Mouse (Mus musculus): ENCODE data around the gene Spop. TPM values are rescaled to one million over a fixed set of nuclear protein-coding genes. Genes with fewer than 3 reads are reported as not detected.

Spop gene
- polyA plus RNA-seq, 1 experiment from 2014 or later, result 233 TPM

- WGBS, result 84% methylated on average over 5 of the region's 5 CpGs
Observed at GRCm38 (mm10) chr11:95379552-95379951, 34.3 kb upstream of the Spop start.

GRCm38 (mm10) chr11:95380711-95381110 lies 33.2 kb upstream of the Spop start:
- Histone ChIP-seq H3K36me3 (no peaks in the 10 kb centered on the region; the same call in none of the 2 replicates), H3K9me3 (replicated peaks) (no peaks in the 10 kb centered on the region), H3K27me3 (replicated peaks) (no peaks in the 10 kb centered on the region), H3K4me3 (replicated peaks) (no peak overlapping the region), H3K4me2 (no peak overlapping the region), H3K9ac (replicated peaks) (no peak overlapping the region), H3K4me1 (peaks cover 8% of the 10 kb centered on the region), H3K27ac (replicated peaks) (no peak overlapping the region)
- 95% methylated on average over 7 of the region's 7 CpGs for WGBS
- no peak for ATAC-seq (ENCODE audit: low FRiP score)

More at GRCm38 (mm10) chr11:95379552-95379951, 34.3 kb upstream of the Spop start:
- no peak overlapping the region for H3K4me3 ChIP-seq (replicated peaks)
- no peak for ATAC-seq (ENCODE audit: low FRiP score)
- no peak overlapping the region for H3K9ac ChIP-seq (replicated peaks)
- peaks cover 3% of the 10 kb centered on the region; the same call in 1 of the 2 replicates for H3K4me1 ChIP-seq
- H3K27me3 ChIP-seq (replicated peaks), result no peaks in the 10 kb centered on the region
- H3K4me2 ChIP-seq, result no peak overlapping the region
- no peak overlapping the region for H3K27ac ChIP-seq (replicated peaks)
- H3K9me3 ChIP-seq (replicated peaks), result no peaks in the 10 kb centered on the region
- no peaks in the 10 kb centered on the region; the same call in none of the 2 replicates for H3K36me3 ChIP-seq

GRCm38 (mm10) chr11:95381146-95381545 lies 32.7 kb upstream of the Spop start:
- WGBS, result 86% methylated on average over 1 of the region's 1 CpGs
- H3K9ac ChIP-seq (replicated peaks), result no peak overlapping the region
- H3K27ac ChIP-seq (replicated peaks), result no peak overlapping the region
- no peak overlapping the region for H3K4me2 ChIP-seq
- H3K9me3 ChIP-seq (replicated peaks), result no peaks in the 10 kb centered on the region
- no peaks in the 10 kb centered on the region for H3K27me3 ChIP-seq (replicated peaks)
- H3K4me1 ChIP-seq, result peaks cover 12% of the 10 kb centered on the region
- no peaks in the 10 kb centered on the region; the same call in none of the 2 replicates for H3K36me3 ChIP-seq
- no peak for ATAC-seq (ENCODE audit: low FRiP score)
- H3K4me3 ChIP-seq (replicated peaks), result no peak overlapping the region

GRCm38 (mm10) chr11:95383331-95383986 lies 30.4 kb upstream of the Spop start:
- Histone ChIP-seq H3K9me3 (replicated peaks) (no peaks in the 10 kb centered on the region), H3K4me3 (replicated peaks) (no peak overlapping the region), H3K4me2 (no peak overlapping the region), H3K4me1 (peaks cover 21% of the 10 kb centered on the region), H3K27ac (replicated peaks) (no peak overlapping the region), H3K9ac (replicated peaks) (no peak overlapping the region), H3K27me3 (replicated peaks) (no peaks in the 10 kb centered on the region), H3K36me3 (peaks cover 18% of the 10 kb centered on the region)
- no peak for ATAC-seq (ENCODE audit: low FRiP score)
- WGBS, result 95% methylated on average over 5 of the region's 5 CpGs

GRCm38 (mm10) chr11:95384004-95384318 lies 29.9 kb upstream of the Spop start:
- H3K4me3 ChIP-seq (replicated peaks), result peak overlapping the region; percentile 95
- WGBS, result 43% methylated on average over 9 of the region's 9 CpGs
- no peaks in the 10 kb centered on the region for H3K27me3 ChIP-seq (replicated peaks)
- peak overlapping the region; percentile 61; the same call in 1 of the 2 replicates for H3K27ac ChIP-seq (replicated peaks)
- peak overlapping the region; percentile 54 for H3K4me2 ChIP-seq
- no peak for ATAC-seq (ENCODE audit: low FRiP score)
- peaks cover 23% of the 10 kb centered on the region for H3K36me3 ChIP-seq
- 0 out of 2 replicates have a peak overlapping the region, but pooled peaks have one; percentile 20 for H3K9ac ChIP-seq (replicated peaks)
- no peaks in the 10 kb centered on the region for H3K9me3 ChIP-seq (replicated peaks)
- peaks cover 21% of the 10 kb centered on the region for H3K4me1 ChIP-seq

GRCm38 (mm10) chr11:95384319-95384972 lies 29.4 kb upstream of the Spop start, which contains the start of gene Slc35b1:
TSS of gene Slc35b1 (plus strand) at chr11:95384692.
- peak within 1 kb of the TSS; percentile 93 for H3K27ac ChIP-seq (replicated peaks)
- H3K27me3 ChIP-seq (replicated peaks), result no peaks in the 10 kb centered on the region
- WGBS, result 0% methylated on average over 42 of the region's 42 CpGs
- H3K9ac ChIP-seq (replicated peaks), result peak within 1 kb of the TSS; percentile 97
- peak; percentile 95 for ATAC-seq (ENCODE audit: low FRiP score)
- H3K36me3 ChIP-seq, result peaks cover 28% of the 10 kb centered on the region
- peaks cover 21% of the 10 kb centered on the region for H3K4me1 ChIP-seq
- H3K4me2 ChIP-seq, result peak within 1 kb of the TSS; percentile 66
- no peaks in the 10 kb centered on the region for H3K9me3 ChIP-seq (replicated peaks)
- peak within 1 kb of the TSS; percentile 95 for H3K4me3 ChIP-seq (replicated peaks)

GRCm38 (mm10) chr11:95384973-95385320 lies 28.9 kb upstream of the Spop start:
- Histone ChIP-seq H3K36me3 (peaks cover 33% of the 10 kb centered on the region), H3K9ac (replicated peaks) (peak overlapping the region; percentile 97), H3K4me2 (peak overlapping the region; percentile 66), H3K27ac (replicated peaks) (peak overlapping the region; percentile 93), H3K27me3 (replicated peaks) (no peaks in the 10 kb centered on the region), H3K4me3 (replicated peaks) (peak overlapping the region; percentile 95), H3K4me1 (peaks cover 21% of the 10 kb centered on the region), H3K9me3 (replicated peaks) (no peaks in the 10 kb centered on the region)
- peak; percentile 39; the same call in 1 of the 2 replicates for ATAC-seq (ENCODE audit: low FRiP score)
- WGBS, result under 1% methylated on average over 14 of the region's 14 CpGs

GRCm38 (mm10) chr11:95387354-95387753 lies 26.5 kb upstream of the Spop start:
- H3K9me3 ChIP-seq (replicated peaks), result no peaks in the 10 kb centered on the region
- no peak for ATAC-seq (ENCODE audit: low FRiP score)
- peaks cover 26% of the 10 kb centered on the region for H3K4me1 ChIP-seq
- H3K4me2 ChIP-seq, result no peak overlapping the region
- no peak overlapping the region for H3K9ac ChIP-seq (replicated peaks)
- H3K27me3 ChIP-seq (replicated peaks), result no peaks in the 10 kb centered on the region
- H3K27ac ChIP-seq (replicated peaks), result no peak overlapping the region
- H3K36me3 ChIP-seq, result peaks cover 55% of the 10 kb centered on the region
- H3K4me3 ChIP-seq (replicated peaks), result no peak overlapping the region
- WGBS, result 90% methylated on average over 7 of the region's 7 CpGs

- 76% methylated on average over 3 of the region's 3 CpGs for WGBS
- Histone ChIP-seq H3K4me3 (replicated peaks) (no peak overlapping the region), H3K27ac (replicated peaks) (no peak overlapping the region), H3K27me3 (replicated peaks) (no peaks in the 10 kb centered on the region), H3K9ac (replicated peaks) (no peak overlapping the region), H3K4me2 (no peak overlapping the region), H3K9me3 (replicated peaks) (no peaks in the 10 kb centered on the region), H3K36me3 (peaks cover 56% of the 10 kb centered on the region), H3K4me1 (peaks cover 39% of the 10 kb centered on the region)
- no peak for ATAC-seq (ENCODE audit: low FRiP score)
Observed at GRCm38 (mm10) chr11:95389006-95389405, 24.9 kb upstream of the Spop start.

- no peak for ATAC-seq (ENCODE audit: low FRiP score)
- peaks cover 56% of the 10 kb centered on the region for H3K36me3 ChIP-seq
- no peak overlapping the region for H3K4me2 ChIP-seq
- no peak overlapping the region for H3K4me3 ChIP-seq (replicated peaks)
- H3K9ac ChIP-seq (replicated peaks), result no peak overlapping the region
- 96% methylated on average over 6 of the region's 6 CpGs for whole genome bisulfite sequencing
- H3K27ac ChIP-seq (replicated peaks), result no peak overlapping the region
- H3K4me1 ChIP-seq, result peaks cover 38% of the 10 kb centered on the region
- H3K27me3 ChIP-seq (replicated peaks), result no peaks in the 10 kb centered on the region
- no peaks in the 10 kb centered on the region for H3K9me3 ChIP-seq (replicated peaks)
Observed at GRCm38 (mm10) chr11:95390420-95390819, 23.5 kb upstream of the Spop start.

- peaks cover 30% of the 10 kb centered on the region for H3K4me1 ChIP-seq
- no peak overlapping the region for H3K4me3 ChIP-seq (replicated peaks)
- WGBS, result 81% methylated on average over 4 of the region's 4 CpGs
- ATAC-seq (ENCODE audit: low FRiP score), result no peak
- no peak overlapping the region for H3K9ac ChIP-seq (replicated peaks)
- H3K27ac ChIP-seq (replicated peaks), result peak overlapping the region; percentile 18; the same call in 1 of the 2 replicates
- no peak overlapping the region for H3K4me2 ChIP-seq
- no peaks in the 10 kb centered on the region for H3K9me3 ChIP-seq (replicated peaks)
- no peaks in the 10 kb centered on the region for H3K27me3 ChIP-seq (replicated peaks)
- H3K36me3 ChIP-seq, result peaks cover 56% of the 10 kb centered on the region
Observed at GRCm38 (mm10) chr11:95391201-95391600, 22.7 kb upstream of the Spop start.

GRCm38 (mm10) chr11:95391743-95392142 lies 22.1 kb upstream of the Spop start:
- Histone ChIP-seq H3K4me3 (replicated peaks) (no peak overlapping the region), H3K4me1 (peaks cover 25% of the 10 kb centered on the region), H3K9ac (replicated peaks) (no peak overlapping the region), H3K9me3 (replicated peaks) (no peaks in the 10 kb centered on the region), H3K27ac (replicated peaks) (peak overlapping the region; percentile 18), H3K4me2 (no peak overlapping the region), H3K27me3 (replicated peaks) (no peaks in the 10 kb centered on the region), H3K36me3 (peaks cover 53% of the 10 kb centered on the region)
- no peak for ATAC-seq (ENCODE audit: low FRiP score)
- 58% methylated on average over 5 of the region's 5 CpGs for WGBS

All from neural tube, embryonic 15.5 days (tissue).